Mouse (Mus musculus): ENCODE data around the gene Pgm2. TPM values are rescaled to one million over a fixed set of nuclear protein-coding genes. Genes with fewer than 3 reads are reported as not detected.

The Pgm2 gene
- polyA plus RNA-seq, 1 experiment = 42.0 TPM

DNA sequence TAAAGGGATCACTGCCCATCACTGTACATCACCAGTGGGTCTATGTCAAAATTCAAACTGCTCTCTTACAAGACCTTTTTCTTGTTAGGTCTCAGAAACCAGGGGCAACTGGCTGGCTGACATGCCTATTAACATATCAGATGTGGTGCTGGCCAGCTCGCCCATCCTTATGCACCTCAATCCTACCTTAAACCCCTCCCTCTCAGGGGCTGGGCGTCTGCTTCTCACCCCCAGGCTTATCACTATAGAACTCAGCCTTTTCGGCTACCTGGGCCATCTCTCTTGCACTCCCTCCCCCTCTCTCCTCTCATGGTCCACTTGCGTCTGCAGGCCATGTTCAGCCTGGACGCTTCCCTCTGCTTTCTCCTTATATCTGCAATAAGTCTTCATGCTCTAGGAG, 38.8 kb downstream of the Pgm2 start:
- no peak overlapping the region for H3K4me3 ChIP-seq (ENCODE audit: insufficient read depth, low read length)
- H3K27ac ChIP-seq (ENCODE audit: insufficient read depth, low read length) = no peak overlapping the region
- TF ChIP-seq CTCF (IDR thresholded peaks at IDR 0.05; ENCODE audit: borderline replicate concordance, insufficient read depth, low read length) (no peak), POLR2A (IDR thresholded peaks at IDR 0.05; ENCODE audit: low read depth, low read length) (no peak)
- no peaks in the 10 kb centered on the region for H3K4me1 ChIP-seq (ENCODE audit: control insufficient read depth, insufficient read depth, low read length)

DNA sequence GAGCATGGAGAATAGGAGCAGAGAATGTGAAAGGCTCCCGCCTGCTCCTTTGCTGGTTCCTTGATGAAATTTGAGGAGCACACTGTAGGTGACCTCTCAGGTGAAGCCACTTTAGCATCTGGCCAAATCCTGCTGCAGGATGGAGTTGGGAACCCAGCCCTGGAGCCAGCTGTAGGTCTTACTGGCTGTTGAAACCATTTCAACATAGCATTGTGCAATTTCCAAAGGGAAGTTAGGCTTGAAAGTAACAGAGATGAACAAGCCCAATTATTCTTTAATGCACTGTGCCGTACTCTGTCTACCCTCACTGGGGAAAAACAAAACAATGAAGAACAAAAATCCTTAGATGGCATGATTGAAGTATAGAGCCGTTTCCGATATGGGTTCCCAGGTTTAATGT, 41.2 kb downstream of the Pgm2 start:
- H3K4me1 ChIP-seq (ENCODE audit: control insufficient read depth, insufficient read depth, low read length) = no peaks in the 10 kb centered on the region
- H3K4me3 ChIP-seq (ENCODE audit: insufficient read depth, low read length) = no peak overlapping the region

DNA sequence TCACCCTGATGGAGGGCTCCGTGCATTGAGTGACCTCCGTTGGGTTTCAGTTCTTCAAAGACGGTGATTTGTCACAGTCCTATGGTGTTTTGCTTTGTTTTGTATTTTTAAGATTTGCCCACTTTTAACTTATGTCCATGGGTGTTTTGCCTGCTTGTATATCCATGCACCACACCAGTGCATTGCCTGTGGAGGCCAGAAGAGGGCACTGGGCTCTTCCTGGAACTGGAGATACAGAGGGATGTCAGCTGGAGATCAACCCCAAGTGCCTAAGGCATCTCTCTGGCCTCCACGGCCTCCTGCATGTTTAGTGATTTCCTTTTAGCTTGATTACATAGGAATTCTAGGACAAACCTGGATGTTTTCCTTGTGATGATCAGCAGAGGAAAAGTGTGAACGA, 43.6 kb downstream of the Pgm2 start:
- no peaks in the 10 kb centered on the region for H3K4me1 ChIP-seq (ENCODE audit: control insufficient read depth, insufficient read depth, low read length)
- H3K4me3 ChIP-seq (ENCODE audit: insufficient read depth, low read length) = no peak overlapping the region

More for the DNA sequence above, 41.2 kb downstream of the Pgm2 start:
- TF ChIP-seq POLR2A (IDR thresholded peaks at IDR 0.05; ENCODE audit: low read depth, low read length) (no peak), CTCF (IDR thresholded peaks at IDR 0.05; ENCODE audit: borderline replicate concordance, insufficient read depth, low read length) (no peak)
- no peak overlapping the region for H3K27ac ChIP-seq (ENCODE audit: insufficient read depth, low read length)

DNA sequence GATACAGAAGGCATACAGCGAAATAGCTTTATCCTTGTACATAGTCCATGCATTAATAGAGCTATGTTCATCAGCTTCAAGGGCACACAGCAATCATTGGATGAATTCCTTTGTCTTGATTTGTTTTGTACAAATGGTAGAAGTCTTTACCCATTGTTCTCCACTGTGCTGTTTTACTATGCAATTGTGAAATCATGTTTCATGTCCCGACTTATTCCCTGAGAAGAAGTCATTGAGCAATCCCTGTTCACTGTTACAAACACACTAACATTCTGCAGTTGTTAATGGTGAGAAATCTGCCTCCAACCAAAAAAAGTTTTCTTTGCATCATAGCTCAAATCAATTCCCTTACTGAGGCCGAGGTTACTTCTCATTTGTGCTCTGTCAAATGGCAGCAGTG, 47.5 kb downstream of the Pgm2 start:
- Histone ChIP-seq H3K4me3 (ENCODE audit: insufficient read depth, low read length) (no peak overlapping the region), H3K4me1 (ENCODE audit: control insufficient read depth, insufficient read depth, low read length) (no peaks in the 10 kb centered on the region), H3K27ac (ENCODE audit: insufficient read depth, low read length) (no peak overlapping the region)
- TF ChIP-seq POLR2A (IDR thresholded peaks at IDR 0.05; ENCODE audit: low read depth, low read length) (no peak), CTCF (IDR thresholded peaks at IDR 0.05; ENCODE audit: borderline replicate concordance, insufficient read depth, low read length) (no peak)

More for the DNA sequence above, 43.6 kb downstream of the Pgm2 start:
- TF ChIP-seq CTCF (IDR thresholded peaks at IDR 0.05; ENCODE audit: borderline replicate concordance, insufficient read depth, low read length) = peak; percentile 56; the same call in 1 of the 2 replicates
- TF ChIP-seq POLR2A (IDR thresholded peaks at IDR 0.05; ENCODE audit: low read depth, low read length) = no peak
- no peak overlapping the region for H3K27ac ChIP-seq (ENCODE audit: insufficient read depth, low read length)

DNA sequence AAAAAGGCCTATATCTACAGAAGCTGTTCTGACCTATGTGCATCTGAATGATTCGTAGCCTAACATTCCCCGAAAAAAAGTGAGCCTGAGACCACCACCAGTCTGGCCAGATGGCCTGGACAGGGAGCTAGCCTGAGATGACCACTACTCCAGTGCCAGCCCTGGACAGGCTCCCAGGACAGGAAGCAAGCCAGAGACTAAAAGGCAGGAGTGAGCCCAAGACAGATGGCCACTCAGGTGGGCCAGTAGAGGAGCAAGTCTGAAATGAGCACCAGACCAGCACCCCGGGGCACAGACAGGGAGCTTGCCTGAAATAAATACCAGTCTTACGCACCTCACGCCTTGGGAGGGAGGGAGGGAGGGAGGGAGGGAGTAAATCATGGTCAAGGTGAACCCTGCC, 51.6 kb downstream of the Pgm2 start:
- TF ChIP-seq POLR2A (IDR thresholded peaks at IDR 0.05; ENCODE audit: low read depth, low read length) (no peak), CTCF (IDR thresholded peaks at IDR 0.05; ENCODE audit: borderline replicate concordance, insufficient read depth, low read length) (no peak)
- Histone ChIP-seq H3K4me1 (ENCODE audit: control insufficient read depth, insufficient read depth, low read length) (0 out of 2 replicates have a peak, but pooled peaks cover 5% of the 10 kb centered on the region), H3K4me3 (ENCODE audit: insufficient read depth, low read length) (no peak overlapping the region), H3K27ac (ENCODE audit: insufficient read depth, low read length) (no peak overlapping the region)

DNA sequence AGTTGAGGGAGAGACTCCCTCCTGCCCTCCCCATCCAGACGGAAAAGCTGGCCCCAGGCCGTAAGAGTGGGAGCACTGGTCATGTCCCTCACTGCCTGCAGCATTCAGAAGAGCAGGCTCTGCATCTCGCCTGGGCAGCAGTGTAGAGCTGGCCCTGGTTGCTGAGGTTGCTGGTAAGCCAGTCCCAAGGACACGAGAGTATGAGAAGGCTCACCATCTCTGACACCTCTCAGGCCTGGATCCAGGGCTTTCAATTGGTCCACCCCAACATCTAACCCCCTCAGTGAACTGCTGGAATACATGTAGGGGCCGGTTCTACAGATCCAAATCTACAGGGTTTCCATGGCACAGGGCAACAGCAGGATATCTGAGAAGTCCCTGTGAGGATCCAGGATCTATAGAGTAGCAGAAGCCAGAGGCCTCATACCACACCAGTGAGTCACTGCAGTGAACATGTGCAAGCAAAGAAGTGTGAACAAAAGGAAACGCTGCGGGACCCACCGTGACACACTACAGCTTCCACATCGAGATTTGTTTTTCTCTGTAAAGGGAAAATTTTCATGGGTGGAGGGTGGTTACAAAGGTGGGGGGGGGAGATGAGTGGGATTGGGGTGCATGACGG, 53.7 kb downstream of the Pgm2 start:
- TF ChIP-seq POLR2A (IDR thresholded peaks at IDR 0.05; ENCODE audit: low read depth, low read length) (no peak), CTCF (IDR thresholded peaks at IDR 0.05; ENCODE audit: borderline replicate concordance, insufficient read depth, low read length) (no peak)
- H3K4me1 ChIP-seq (ENCODE audit: control insufficient read depth, insufficient read depth, low read length) = 0 out of 2 replicates have a peak, but pooled peaks cover 5% of the 10 kb centered on the region
- no peak overlapping the region for H3K27ac ChIP-seq (ENCODE audit: insufficient read depth, low read length)
- H3K4me3 ChIP-seq (ENCODE audit: insufficient read depth, low read length) = no peak overlapping the region

DNA sequence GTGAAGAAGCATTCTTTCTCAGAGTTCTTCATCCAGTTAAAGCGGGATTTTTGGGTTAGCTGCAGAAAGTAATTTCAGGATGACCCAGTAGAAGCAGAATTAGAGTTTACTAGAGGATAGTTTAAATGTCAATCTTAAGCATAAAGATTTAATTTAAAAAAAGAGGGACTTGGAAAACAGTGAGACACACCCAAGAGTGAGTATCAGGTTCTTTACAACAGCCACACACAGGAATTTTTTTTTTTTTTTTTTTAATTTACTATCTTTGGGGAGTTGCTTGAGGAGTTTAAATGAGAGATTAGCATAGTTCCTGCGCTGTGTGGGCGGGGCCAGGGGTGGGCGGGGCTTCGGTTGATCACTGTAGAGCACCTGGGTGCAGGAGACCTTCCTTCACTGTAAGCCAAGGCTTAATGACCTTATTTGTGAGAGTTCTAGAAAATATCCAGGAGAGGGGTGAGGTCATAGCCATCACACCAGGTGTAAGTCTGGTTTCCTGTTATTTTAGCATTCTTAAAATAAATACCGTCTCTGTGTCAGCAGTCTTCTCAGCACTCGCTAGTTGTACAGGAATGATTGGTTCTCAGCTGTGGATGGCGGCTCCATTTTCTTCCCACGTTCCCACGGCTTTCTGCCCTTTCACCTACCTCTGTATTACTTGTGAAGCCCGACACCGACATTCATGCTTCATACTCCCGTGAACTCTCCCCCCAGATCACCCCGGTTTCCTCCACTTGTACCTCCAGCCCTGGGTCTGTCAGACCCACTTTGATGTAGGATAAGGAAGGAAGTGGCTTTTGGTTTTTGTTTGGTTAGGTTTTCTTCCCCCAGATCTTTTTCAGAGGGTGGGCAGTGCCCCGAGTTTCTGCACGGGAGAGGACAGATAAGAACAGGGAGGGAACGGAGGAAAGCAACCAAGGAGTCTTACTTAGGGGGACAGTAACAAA, 56.7 kb downstream of the Pgm2 start:
- H3K27ac ChIP-seq (ENCODE audit: insufficient read depth, low read length) = no peak overlapping the region
- TF ChIP-seq CTCF (IDR thresholded peaks at IDR 0.05; ENCODE audit: borderline replicate concordance, insufficient read depth, low read length) (no peak), POLR2A (IDR thresholded peaks at IDR 0.05; ENCODE audit: low read depth, low read length) (no peak)
- 0 out of 2 replicates have a peak, but pooled peaks cover 5% of the 10 kb centered on the region for H3K4me1 ChIP-seq (ENCODE audit: control insufficient read depth, insufficient read depth, low read length)
- H3K4me3 ChIP-seq (ENCODE audit: insufficient read depth, low read length) = no peak overlapping the region

DNA sequence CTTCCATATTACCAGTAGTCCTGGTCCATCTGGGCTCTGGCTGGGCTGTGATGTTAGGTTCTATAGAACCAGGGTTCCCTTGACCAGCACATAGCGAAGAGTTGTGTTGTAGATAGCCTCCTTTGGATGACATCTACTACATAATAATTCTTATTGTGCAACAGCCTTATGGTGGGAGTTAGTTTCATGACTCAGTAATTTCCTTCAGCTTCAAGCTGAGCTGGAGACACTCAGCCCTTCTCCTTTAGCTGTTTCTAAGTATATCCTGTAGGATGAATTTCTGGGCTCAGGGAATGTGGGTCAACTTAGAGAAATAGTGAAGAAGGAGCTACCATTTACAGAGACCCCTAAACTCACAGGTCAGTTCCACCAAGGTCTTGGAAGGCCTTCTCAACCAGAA, 60.6 kb downstream of the Pgm2 start:
- TF ChIP-seq POLR2A (IDR thresholded peaks at IDR 0.05; ENCODE audit: low read depth, low read length) = no peak
- TF ChIP-seq CTCF (IDR thresholded peaks at IDR 0.05; ENCODE audit: borderline replicate concordance, insufficient read depth, low read length) = no peak
- Histone ChIP-seq H3K4me1 (ENCODE audit: control insufficient read depth, insufficient read depth, low read length) (peaks cover 7% of the 10 kb centered on the region; the same call in 1 of the 2 replicates), H3K27ac (ENCODE audit: insufficient read depth, low read length) (no peak overlapping the region), H3K4me3 (ENCODE audit: insufficient read depth, low read length) (no peak overlapping the region)

DNA sequence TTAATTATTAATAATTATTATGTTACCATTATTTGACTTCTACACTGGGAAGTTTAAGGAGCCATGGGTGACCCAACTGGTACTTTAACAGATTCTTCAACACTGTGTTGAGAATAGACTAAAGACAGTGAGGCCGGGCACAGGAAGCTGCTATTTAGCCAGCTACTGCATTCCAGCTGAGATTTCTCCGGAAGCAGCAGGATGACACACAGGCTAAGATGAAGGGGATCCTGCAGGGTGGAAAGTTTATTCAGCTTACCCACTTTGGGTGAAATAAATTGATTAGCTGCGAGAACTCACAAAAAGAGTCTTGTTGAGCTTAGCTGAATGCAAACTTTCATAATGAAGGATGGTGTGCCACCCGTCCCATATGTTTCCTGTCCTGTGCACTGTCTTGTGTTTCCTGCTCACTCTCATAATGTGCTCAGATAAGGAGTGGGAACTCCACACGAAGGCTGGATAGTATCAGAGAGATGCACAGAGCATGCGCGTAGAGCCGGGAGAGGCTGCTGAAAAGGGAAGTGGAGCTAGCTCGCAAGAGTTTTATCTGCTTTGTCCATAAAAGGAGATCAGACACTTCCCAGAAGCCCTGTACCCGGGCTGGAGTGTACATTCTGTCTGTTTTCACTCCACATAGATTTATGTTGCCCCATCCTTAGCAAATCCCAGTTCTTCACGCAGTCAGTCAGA, 63.3 kb downstream of the Pgm2 start, which contains the start of gene Tbc1d1:
Tbc1d1 (plus strand) TSS at position 445 of the 690 bp plus-strand sequence.
- peaks cover 7% of the 10 kb centered on the region; the same call in 1 of the 2 replicates for H3K4me1 ChIP-seq (ENCODE audit: control insufficient read depth, insufficient read depth, low read length)
- TF ChIP-seq CTCF (IDR thresholded peaks at IDR 0.05; ENCODE audit: borderline replicate concordance, insufficient read depth, low read length) = no peak
- peak; percentile 39 for TF ChIP-seq POLR2A (IDR thresholded peaks at IDR 0.05; ENCODE audit: low read depth, low read length)
- H3K27ac ChIP-seq (ENCODE audit: insufficient read depth, low read length) = peak within 1 kb of the TSS; percentile 86
- no peak within 1 kb of the TSS for H3K4me3 ChIP-seq (ENCODE audit: insufficient read depth, low read length)

All from embryonic fibroblast, embryonic 13.5 days (primary cell).